In genomic region chr6:125088561-125089321, GRCm38 (mm10) we compare ENCODE assay signal across 8 mouse cellular contexts. TPM values are rescaled to one million over a fixed set of nuclear protein-coding genes. Genes with fewer than 3 reads are reported as not detected.
DNase-seq lines count a peak whose midpoint lies in the region; ATAC-seq and TF ChIP-seq lines count a peak whose summit lies in the region.

No protein-coding gene starts in this region.

- CTCF ChIA-PET in Patski (lab: Charles Lee) = interaction anchor here (1.0 to 1.8 kb wide), 5 partner anchors 20 to 50 kb away, joined by 3 to 5 read pairs (median 5); partner anchors contain the start of genes Ing4 and Lpar5

- no peak for DNase-seq in Patski (ENCODE audit: low read depth, low spot score)
- DNase-seq in cerebellum, adult 9-11 months = peak; percentile 92
- peak; percentile 90 for DNase-seq in forelimb bud, embryonic 11.5 days (ENCODE audit: low read depth, low spot score)
- peak; percentile 80 for DNase-seq in heart, postnatal 4 days
- DNase-seq in layer of hippocampus, postnatal 10 days (ENCODE audit: low spot score in 2 of 2) = peak; percentile 74 to 84
- DNase-seq in ovary, postnatal 10 days (ENCODE audit: low spot score) = peak; percentile 57
- peak; percentile 57 for DNase-seq in urinary bladder, postnatal 25 days (ENCODE audit: low spot score)

- in situ Hi-C loops in Patski (cut with MboI; ENCODE audit: low pct_unique_long_range_greater_than_20kb) = loop anchor here (10.0 kb wide), 1 partner anchor 184 kb away; no protein-coding TSS in a partner anchor

- peak overlapping the region; percentile 63 for H3K4me2 ChIP-seq in lung, embryonic 15.5 days

- H3K36me3 ChIP-seq in lung, embryonic 15.5 days = no peaks in the 10 kb centered on the region

- peaks cover 40% of the 10 kb centered on the region for H3K4me1 ChIP-seq in lung, embryonic 15.5 days

- POLR2A ChIA-PET in Patski (lab: Charles Lee) = interaction anchor here (0.7 to 1.1 kb wide), 2 partner anchors 11 to 364 kb away, joined by 3 read pairs; no protein-coding TSS in a partner anchor

- TF ChIP-seq CTCF in Patski (IDR thresholded peaks at IDR 0.05) = no peak

- H3K9ac ChIP-seq in lung, embryonic 15.5 days = no peak overlapping the region; the same call in 1 of the 2 replicates

- H3K27ac ChIP-seq in lung, embryonic 15.5 days = peak overlapping the region; percentile 97

- H3K4me3 ChIP-seq in lung, embryonic 15.5 days = peak overlapping the region; percentile 27; the same call in 1 of the 2 replicates

- no peaks in the 10 kb centered on the region for H3K27me3 ChIP-seq in Patski
- no peaks in the 10 kb centered on the region for H3K27me3 ChIP-seq in lung, embryonic 15.5 days

- ATAC-seq in Patski = peak; percentile 23
- ATAC-seq in lung, embryonic 15.5 days (ENCODE audit: borderline replicate concordance, extremely low read depth, low FRiP score, low TSS enrichment) = peak; percentile 89

- H3K9me3 ChIP-seq in lung, embryonic 15.5 days = no peaks in the 10 kb centered on the region

- 1% methylated on average over 20 of the region's 20 CpGs for WGBS in lung, embryonic 15.5 days

RNA-seq across cellular contexts. Expression of gene Chd4, which starts 7.0 kb away (rescaled TPM):
- 198 TPM for polyA plus RNA-seq in Patski (2021)
- 100 to 1,000 TPM; 202 to 210 TPM for total RNA-seq in heart, postnatal 4 days (2021)
- 100 to 1,000 TPM; 176 to 195 TPM for total RNA-seq in layer of hippocampus, postnatal 10 days (2021)
- 68.5 and 69.3 TPM in 2 replicates for polyA plus RNA-seq in lung, embryonic 15.5 days (2015; fragmentation: Nextera tagmentation; extraction: Ambion mirVana)

RNA-seq across cellular contexts. Expression of gene Lpar5, which starts 21.0 kb away (rescaled TPM):
- polyA plus RNA-seq in Patski (2021) = not detected
- total RNA-seq in heart, postnatal 4 days (2021) = not detected
- total RNA-seq in layer of hippocampus, postnatal 10 days (2021) = 1 to 10 TPM; 1.1 to 1.4 TPM
- 0.38 and 0.69 TPM in 2 replicates for polyA plus RNA-seq in lung, embryonic 15.5 days (2015; fragmentation: Nextera tagmentation; extraction: Ambion mirVana)

RNA-seq across cellular contexts. Expression of gene Acrbp, which starts 39.3 kb away (rescaled TPM):
- polyA plus RNA-seq in Patski (2021) = 9.7 TPM
- 1 to 10 TPM; 1.7 to 3.2 TPM for total RNA-seq in heart, postnatal 4 days (2021)
- total RNA-seq in layer of hippocampus, postnatal 10 days (2021) = 1 to 10 TPM; 7.0 to 9.2 TPM
- 10.8 and 12.9 TPM in 2 replicates for polyA plus RNA-seq in lung, embryonic 15.5 days (2015; fragmentation: Nextera tagmentation; extraction: Ambion mirVana)

RNA-seq across cellular contexts. Expression of gene Nop2, which starts 43.0 kb away (rescaled TPM):
- 65.0 TPM for polyA plus RNA-seq in Patski (2021)
- total RNA-seq in heart, postnatal 4 days (2021) = 10 to 100 TPM; 24.4 to 25.3 TPM
- total RNA-seq in layer of hippocampus, postnatal 10 days (2021) = 10 to 100 TPM; 35.9 to 36.1 TPM
- 56.5 and 58.8 TPM in 2 replicates for polyA plus RNA-seq in lung, embryonic 15.5 days (2015; fragmentation: Nextera tagmentation; extraction: Ambion mirVana)

RNA-seq across cellular contexts. Expression of gene Ing4, which starts 49.2 kb away (rescaled TPM):
- polyA plus RNA-seq in Patski (2021) = 77.6 TPM
- 10 to 100 TPM; 40.8 to 43.6 TPM for total RNA-seq in heart, postnatal 4 days (2021)
- total RNA-seq in layer of hippocampus, postnatal 10 days (2021) = 10 to 100 TPM; 57.4 to 62.4 TPM
- 138 and 149 TPM in 2 replicates for polyA plus RNA-seq in lung, embryonic 15.5 days (2015; fragmentation: Nextera tagmentation; extraction: Ambion mirVana)
